Mouse (Mus musculus): ENCODE data around the gene Nfkbil1. TPM values are rescaled to one million over a fixed set of nuclear protein-coding genes. Genes with fewer than 3 reads are reported as not detected.

Gene Nfkbil1
- polyA plus RNA-seq, 1 experiment: 20.1 TPM

GRCm38 (mm10) chr17:35196321-35196641 lies 39.3 kb downstream of the Nfkbil1 start:
- Histone ChIP-seq H3ac (ENCODE audit: control insufficient read depth, insufficient read length, low read depth) (no peak overlapping the region), H3K79me2 (ENCODE audit: control insufficient read depth, insufficient read depth) (no peaks in the 10 kb centered on the region), H3K27me3 (ENCODE audit: control insufficient read depth, insufficient read depth, insufficient read length) (no peaks in the 10 kb centered on the region), H3K36me3 (ENCODE audit: control insufficient read depth, insufficient read depth) (no peaks in the 10 kb centered on the region), H3K79me3 (ENCODE audit: low read depth) (no peaks in the 10 kb centered on the region), H3K4me3 (ENCODE audit: insufficient read depth, poor library complexity, severe bottlenecking) (no peak overlapping the region)
- TF ChIP-seq MYOG (IDR thresholded peaks at IDR 0.05; ENCODE audit: control insufficient read depth, extremely low read depth, insufficient read length) (no peak), CTCF (IDR thresholded peaks at IDR 0.05; ENCODE audit: control insufficient read depth, insufficient read depth, insufficient read length) (no peak), MYOD1 (IDR thresholded peaks at IDR 0.05; ENCODE audit: control insufficient read depth, insufficient read length, low read depth) (peak; percentile 39), USF1 (IDR thresholded peaks at IDR 0.05; ENCODE audit: low read depth) (no peak)

- no peaks in the 10 kb centered on the region for H3K27me3 ChIP-seq (ENCODE audit: control insufficient read depth, insufficient read depth, insufficient read length)
- peak overlapping the region; percentile 51 for H3ac ChIP-seq (ENCODE audit: control insufficient read depth, insufficient read length, low read depth)
- H3K36me3 ChIP-seq (ENCODE audit: control insufficient read depth, insufficient read depth): no peaks in the 10 kb centered on the region
- no peak overlapping the region for H3K4me3 ChIP-seq (ENCODE audit: insufficient read depth, poor library complexity, severe bottlenecking)
- no peaks in the 10 kb centered on the region for H3K79me3 ChIP-seq (ENCODE audit: low read depth)
- H3K79me2 ChIP-seq (ENCODE audit: control insufficient read depth, insufficient read depth): no peaks in the 10 kb centered on the region
- TF ChIP-seq MYOD1 (IDR thresholded peaks at IDR 0.05; ENCODE audit: control insufficient read depth, insufficient read length, low read depth): no peak
- peak; percentile 99 for TF ChIP-seq CTCF (IDR thresholded peaks at IDR 0.05; ENCODE audit: control insufficient read depth, insufficient read depth, insufficient read length)
- no peak for TF ChIP-seq MYOG (IDR thresholded peaks at IDR 0.05; ENCODE audit: control insufficient read depth, extremely low read depth, insufficient read length)
These were observed 39.8 kb downstream of the Nfkbil1 start for GRCm38 (mm10) chr17:35195631-35196320.

GRCm38 (mm10) chr17:35194844-35195630 lies 40.6 kb downstream of the Nfkbil1 start:
- Histone ChIP-seq H3K79me2 (ENCODE audit: control insufficient read depth, insufficient read depth) (no peaks in the 10 kb centered on the region), H3K79me3 (ENCODE audit: low read depth) (no peaks in the 10 kb centered on the region), H3K4me3 (ENCODE audit: insufficient read depth, poor library complexity, severe bottlenecking) (no peak overlapping the region), H3K36me3 (ENCODE audit: control insufficient read depth, insufficient read depth) (no peaks in the 10 kb centered on the region), H3ac (ENCODE audit: control insufficient read depth, insufficient read length, low read depth) (no peak overlapping the region), H3K27me3 (ENCODE audit: control insufficient read depth, insufficient read depth, insufficient read length) (no peaks in the 10 kb centered on the region)
- TF ChIP-seq CTCF (IDR thresholded peaks at IDR 0.05; ENCODE audit: control insufficient read depth, insufficient read depth, insufficient read length) (no peak), MYOG (IDR thresholded peaks at IDR 0.05; ENCODE audit: control insufficient read depth, extremely low read depth, insufficient read length) (no peak), FOSL1 (IDR thresholded peaks at IDR 0.05; ENCODE audit: insufficient read depth, low read length, poor library complexity, severe bottlenecking) (no peak), CEBPB (IDR thresholded peaks at IDR 0.05; ENCODE audit: low read depth) (no peak), MYOD1 (IDR thresholded peaks at IDR 0.05; ENCODE audit: control insufficient read depth, insufficient read length, low read depth) (no peak), MAX (IDR thresholded peaks at IDR 0.05) (no peak), USF1 (IDR thresholded peaks at IDR 0.05; ENCODE audit: low read depth) (no peak)

- TF ChIP-seq CEBPB (IDR thresholded peaks at IDR 0.05; ENCODE audit: low read depth) (no peak), MYOD1 (IDR thresholded peaks at IDR 0.05; ENCODE audit: control insufficient read depth, insufficient read length, low read depth) (no peak), CTCF (IDR thresholded peaks at IDR 0.05; ENCODE audit: control insufficient read depth, insufficient read depth, insufficient read length) (no peak), MAX (IDR thresholded peaks at IDR 0.05) (no peak), FOSL1 (IDR thresholded peaks at IDR 0.05; ENCODE audit: insufficient read depth, low read length, poor library complexity, severe bottlenecking) (no peak), MYOG (IDR thresholded peaks at IDR 0.05; ENCODE audit: control insufficient read depth, extremely low read depth, insufficient read length) (no peak), USF1 (IDR thresholded peaks at IDR 0.05; ENCODE audit: low read depth) (no peak)
- Histone ChIP-seq H3K27me3 (ENCODE audit: control insufficient read depth, insufficient read depth, insufficient read length) (no peaks in the 10 kb centered on the region), H3ac (ENCODE audit: control insufficient read depth, insufficient read length, low read depth) (no peak within 1 kb of the TSS), H3K4me3 (ENCODE audit: insufficient read depth, poor library complexity, severe bottlenecking) (no peak within 1 kb of the TSS), H3K79me2 (ENCODE audit: control insufficient read depth, insufficient read depth) (no peaks in the 10 kb centered on the region), H3K36me3 (ENCODE audit: control insufficient read depth, insufficient read depth) (no peaks in the 10 kb centered on the region), H3K79me3 (ENCODE audit: low read depth) (no peaks in the 10 kb centered on the region)
These were observed 41.4 kb downstream of the Nfkbil1 start, which contains the start of gene Ltb for GRCm38 (mm10) chr17:35193881-35194843. TSS of gene Ltb (plus strand) at chr17:35194439.

- Histone ChIP-seq H3ac (ENCODE audit: control insufficient read depth, insufficient read length, low read depth) (no peak overlapping the region), H3K79me3 (ENCODE audit: low read depth) (no peaks in the 10 kb centered on the region), H3K4me3 (ENCODE audit: insufficient read depth, poor library complexity, severe bottlenecking) (no peak overlapping the region), H3K79me2 (ENCODE audit: control insufficient read depth, insufficient read depth) (no peaks in the 10 kb centered on the region), H3K36me3 (ENCODE audit: control insufficient read depth, insufficient read depth) (no peaks in the 10 kb centered on the region), H3K27me3 (ENCODE audit: control insufficient read depth, insufficient read depth, insufficient read length) (no peaks in the 10 kb centered on the region)
- TF ChIP-seq MAX (IDR thresholded peaks at IDR 0.05): no peak
- TF ChIP-seq MYOG (IDR thresholded peaks at IDR 0.05; ENCODE audit: control insufficient read depth, extremely low read depth, insufficient read length): no peak
- no peak for TF ChIP-seq FOSL1 (IDR thresholded peaks at IDR 0.05; ENCODE audit: insufficient read depth, low read length, poor library complexity, severe bottlenecking)
- TF ChIP-seq CEBPB (IDR thresholded peaks at IDR 0.05; ENCODE audit: low read depth): no peak
- TF ChIP-seq MYOD1 (IDR thresholded peaks at IDR 0.05; ENCODE audit: control insufficient read depth, insufficient read length, low read depth): no peak
- no peak for TF ChIP-seq USF1 (IDR thresholded peaks at IDR 0.05; ENCODE audit: low read depth)
- TF ChIP-seq CTCF (IDR thresholded peaks at IDR 0.05; ENCODE audit: control insufficient read depth, insufficient read depth, insufficient read length): no peak
These were observed 42.7 kb downstream of the Nfkbil1 start for GRCm38 (mm10) chr17:35192924-35193323.
